Mouse (Mus musculus) brown adipose tissue, adult 24 weeks (tissue): ENCODE results near the gene Trpc1. TPM values are rescaled to one million over a fixed set of nuclear protein-coding genes. Genes with fewer than 3 reads are reported as not detected.

Experiments used
- H3K27ac ChIP-seq: fragments of 200-500 bp; replicated peaks from 2 replicates; pipeline ENCODE4 v1.5.1; 2012; ENCODE audit warnings: low read depth, mild to moderate bottlenecking, low read length
- H3K4me1 ChIP-seq: fragments of 200-500 bp; 2 replicates; pipeline ENCODE4 v1.6.1; 2012; ENCODE audit warnings: low read length, mixed read lengths; ENCODE audit not compliant: control insufficient read depth, insufficient read depth, insufficient read length
- H3K4me3 ChIP-seq: fragments of 200-500 bp; 2 replicates; pipeline ENCODE4 v1.5.1; 2012; ENCODE audit warnings: low read depth, mild to moderate bottlenecking, low read length, moderate library complexity; ENCODE audit not compliant: insufficient read depth
- polyA plus RNA-seq: library from polyadenylated mRNA; stranded (reverse); fragments of >200 nt; gene quantifications from 2 replicates; pipeline ENCODE4 v1.2.4, GENCODE M21; 2012; ENCODE audit not compliant: missing spikeins, insufficient read depth, insufficient read length

Trpc1 gene
- polyA plus RNA-seq, 1 experiment, result 0.99 TPM

DNA sequence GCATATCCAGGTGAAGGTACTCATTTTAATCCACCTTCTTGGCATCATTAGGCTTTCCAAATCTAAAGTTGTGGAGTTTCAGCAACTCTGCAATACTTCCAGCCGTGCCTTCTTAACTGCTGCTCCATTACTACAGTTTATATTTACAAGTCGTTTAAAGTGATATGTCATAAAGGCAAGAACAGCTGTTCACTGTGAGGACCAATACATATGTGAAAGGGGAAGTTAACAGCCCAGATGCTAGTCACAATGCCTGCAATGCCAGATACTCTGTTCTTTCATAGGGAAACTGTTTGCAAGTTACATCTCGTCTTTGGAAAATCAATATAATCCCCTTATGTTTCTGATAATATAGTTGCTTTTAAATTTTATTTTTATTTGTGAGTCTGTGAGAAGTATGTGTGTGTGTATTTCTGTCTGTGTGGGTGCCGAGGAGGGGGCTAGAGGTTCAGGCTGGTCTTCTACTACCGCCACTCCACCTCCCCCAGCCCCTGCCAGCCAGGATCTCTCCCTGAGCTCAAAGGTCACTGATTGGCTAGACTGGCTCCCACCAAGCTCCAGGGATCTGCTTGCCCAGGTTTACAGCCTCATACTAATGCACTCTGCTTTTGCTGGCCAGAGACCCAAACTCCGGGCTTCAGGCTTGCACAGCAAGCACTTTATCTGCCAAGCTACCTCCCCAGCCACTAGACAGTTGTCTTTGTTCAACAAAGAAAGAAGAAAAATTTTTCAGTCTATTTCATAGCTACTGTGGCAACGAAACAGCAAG is 5.1 kb downstream of the Trpc1 start:
- no peak overlapping the region for H3K4me3 ChIP-seq
- no peak overlapping the region for H3K27ac ChIP-seq
- peaks cover 4% of the 10 kb centered on the region for H3K4me1 ChIP-seq

GRCm38 (mm10) chr9:95736238-95736637 is 13.9 kb downstream of the Trpc1 start:
- no peaks in the 10 kb centered on the region for H3K4me1 ChIP-seq
- H3K4me3 ChIP-seq, result no peak overlapping the region
- H3K27ac ChIP-seq, result no peak overlapping the region

GRCm38 (mm10) chr9:95712574-95712973 is 37.6 kb downstream of the Trpc1 start:
- Histone ChIP-seq H3K4me1 (no peaks in the 10 kb centered on the region), H3K27ac (no peak overlapping the region), H3K4me3 (no peak overlapping the region)

- Histone ChIP-seq H3K4me3 (no peak overlapping the region), H3K4me1 (no peaks in the 10 kb centered on the region), H3K27ac (no peak overlapping the region)
These were observed 41.2 kb downstream of the Trpc1 start for GRCm38 (mm10) chr9:95708943-95709342.

DNA sequence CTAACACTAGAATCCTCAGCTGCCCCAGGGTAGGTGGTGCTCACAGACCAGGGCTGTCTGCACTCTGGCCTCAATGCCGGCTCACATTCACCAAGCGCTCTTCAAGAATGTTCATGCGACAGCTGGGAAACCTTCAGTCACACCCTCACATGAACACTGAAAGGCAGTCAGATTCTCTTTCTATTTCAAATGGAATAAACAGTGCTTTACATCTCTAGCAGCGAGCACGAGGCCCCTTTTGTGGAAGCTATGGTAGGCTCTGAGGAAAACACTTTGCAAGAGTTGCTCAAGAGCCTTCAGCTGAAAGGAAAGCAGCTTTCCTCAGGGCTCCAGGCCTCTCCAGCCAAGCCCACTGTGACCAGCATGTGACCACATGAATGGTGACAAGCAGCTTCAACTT is 44.8 kb downstream of the Trpc1 start:
- no peaks in the 10 kb centered on the region for H3K4me1 ChIP-seq
- no peak overlapping the region for H3K27ac ChIP-seq
- H3K4me3 ChIP-seq, result no peak overlapping the region

GRCm38 (mm10) chr9:95704078-95704477 is 46.1 kb downstream of the Trpc1 start:
- H3K4me1 ChIP-seq, result no peaks in the 10 kb centered on the region
- H3K27ac ChIP-seq, result no peak overlapping the region
- H3K4me3 ChIP-seq, result no peak overlapping the region

DNA sequence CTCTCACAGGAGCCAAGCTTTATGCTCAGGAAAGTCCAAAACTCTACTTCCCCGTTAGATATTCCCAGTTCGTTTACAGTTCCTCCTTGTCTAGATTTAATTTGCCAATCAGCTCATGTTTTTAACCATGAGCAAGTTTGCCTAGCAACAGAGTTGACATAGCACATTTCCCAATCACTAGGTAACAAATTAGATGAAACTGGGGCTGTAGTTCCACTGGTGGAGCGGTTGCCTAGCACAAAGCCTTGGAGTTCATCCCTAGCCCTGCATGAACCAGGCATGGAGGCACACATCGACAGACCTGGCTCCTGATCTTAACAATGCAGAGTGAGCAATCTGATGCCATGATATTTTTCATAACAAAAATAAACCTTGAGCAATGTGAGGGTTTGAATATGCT is 50.9 kb downstream of the Trpc1 start:
- H3K4me1 ChIP-seq, result no peaks in the 10 kb centered on the region
- no peak overlapping the region for H3K4me3 ChIP-seq
- H3K27ac ChIP-seq, result no peak overlapping the region

DNA sequence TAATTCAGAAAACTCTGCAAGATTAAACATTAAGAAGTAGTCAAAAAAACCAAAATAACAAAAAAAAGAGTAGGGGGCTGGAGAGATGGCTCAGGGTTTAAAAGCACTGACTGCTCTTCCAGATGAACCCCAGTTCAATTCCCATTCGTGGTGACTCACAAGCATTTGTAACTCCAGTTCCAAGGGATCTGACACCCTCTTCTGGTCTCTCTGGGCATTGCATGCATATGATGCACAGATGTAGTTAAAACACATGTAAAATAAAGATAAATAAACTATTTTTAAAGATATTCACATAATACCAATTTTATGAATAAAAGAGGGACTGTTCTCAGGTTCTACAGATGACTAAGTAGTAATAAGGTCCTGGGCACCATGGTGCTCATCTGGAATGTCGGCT is 52.4 kb downstream of the Trpc1 start:
- Histone ChIP-seq H3K4me1 (no peaks in the 10 kb centered on the region), H3K4me3 (no peak overlapping the region), H3K27ac (no peak overlapping the region)

- no peak overlapping the region for H3K4me3 ChIP-seq
- H3K27ac ChIP-seq, result no peak overlapping the region
- no peaks in the 10 kb centered on the region for H3K4me1 ChIP-seq
These were observed 53.6 kb downstream of the Trpc1 start for GRCm38 (mm10) chr9:95696581-95696980.

GRCm38 (mm10) chr9:95695023-95695422 is 55.2 kb downstream of the Trpc1 start:
- Histone ChIP-seq H3K27ac (no peak overlapping the region), H3K4me3 (no peak overlapping the region), H3K4me1 (no peaks in the 10 kb centered on the region)

GRCm38 (mm10) chr9:95694526-95694925 is 55.6 kb downstream of the Trpc1 start:
- no peak overlapping the region for H3K4me3 ChIP-seq
- H3K27ac ChIP-seq, result no peak overlapping the region
- no peaks in the 10 kb centered on the region for H3K4me1 ChIP-seq

- H3K4me1 ChIP-seq, result no peaks in the 10 kb centered on the region
- no peak overlapping the region for H3K4me3 ChIP-seq
- H3K27ac ChIP-seq, result no peak overlapping the region
These were observed 56.6 kb downstream of the Trpc1 start for GRCm38 (mm10) chr9:95693528-95694100.

DNA sequence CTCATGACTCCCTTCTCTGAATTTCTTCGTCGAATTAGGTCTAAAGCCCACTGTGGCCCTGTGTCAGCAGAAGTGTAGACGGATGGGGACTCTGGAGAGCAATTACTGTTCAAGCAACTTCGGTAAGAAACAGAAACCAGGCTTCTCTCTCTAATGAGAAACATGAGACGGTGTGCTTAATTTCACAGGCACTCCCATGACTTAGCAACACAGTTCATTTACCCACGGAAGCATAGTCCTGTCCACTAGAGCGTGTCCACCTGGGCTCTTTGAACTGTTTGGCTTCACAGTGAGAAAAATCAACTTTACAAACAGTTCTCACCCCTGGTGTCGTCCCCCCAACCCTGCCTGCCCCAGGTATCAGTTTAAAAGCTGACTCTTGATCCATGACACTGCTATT is 57.4 kb downstream of the Trpc1 start:
- Histone ChIP-seq H3K4me1 (no peaks in the 10 kb centered on the region), H3K4me3 (no peak overlapping the region), H3K27ac (no peak overlapping the region)

- no peaks in the 10 kb centered on the region for H3K4me1 ChIP-seq
- H3K4me3 ChIP-seq, result no peak overlapping the region
- no peak overlapping the region for H3K27ac ChIP-seq
These were observed 62.1 kb downstream of the Trpc1 start for GRCm38 (mm10) chr9:95688064-95688463.

GRCm38 (mm10) chr9:95685660-95686440 is 64.3 kb downstream of the Trpc1 start:
- H3K27ac ChIP-seq, result no peak overlapping the region
- no peaks in the 10 kb centered on the region for H3K4me1 ChIP-seq
- H3K4me3 ChIP-seq, result no peak overlapping the region
